ENCODE assay signal across 10 mouse cellular contexts in the genomic region with DNA sequence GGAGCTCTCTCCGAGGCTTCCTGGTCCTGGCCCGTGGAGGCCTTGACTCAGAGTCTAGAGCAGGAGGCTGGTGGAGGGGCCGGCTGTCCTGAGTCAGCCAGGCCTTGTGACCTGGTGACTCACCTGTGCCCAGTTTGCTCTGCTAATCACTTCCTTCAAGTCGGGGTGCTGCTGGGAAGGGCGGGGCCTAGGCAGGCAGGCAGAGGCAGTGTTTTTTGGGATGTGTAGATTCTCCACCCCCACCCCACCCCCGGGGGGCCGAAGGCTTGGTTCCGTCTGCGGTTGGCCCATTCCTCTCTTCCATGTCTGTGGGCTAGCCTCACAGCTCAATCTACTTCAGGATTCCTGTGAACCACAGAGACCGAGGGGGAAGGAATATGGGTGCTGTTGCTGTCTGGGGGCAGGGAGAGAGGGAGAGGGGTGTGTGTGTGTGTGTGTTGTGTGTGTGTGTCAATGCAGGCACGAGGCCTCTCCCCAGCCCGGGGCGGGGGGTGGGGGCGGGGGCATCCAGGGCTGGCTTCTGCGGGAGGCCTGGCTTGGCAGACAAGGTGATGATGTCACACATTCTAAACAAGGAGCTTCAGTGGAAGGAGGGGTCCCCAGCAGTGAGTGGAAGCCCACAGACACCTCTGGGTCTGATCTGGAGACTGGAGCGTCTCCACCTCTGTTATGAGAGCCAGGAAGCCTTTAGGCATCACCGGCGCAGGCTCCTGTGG. TPM values are rescaled to one million over a fixed set of nuclear protein-coding genes. Genes with fewer than 3 reads are reported as not detected.
DNase-seq lines count a peak whose midpoint lies in the region; ATAC-seq and TF ChIP-seq lines count a peak whose summit lies in the region.
"Had no signal": no experiment of that assay in that cellular context is flagged by ENCODE, and none has a peak within 500 bp of the region (broad histone marks: within the 10 kb centered on the region; RNA-seq: fewer than 3 reads in every experiment).

No protein-coding gene starts in this region.

- H3K36me3 ChIP-seq in heart, embryonic 13.5 days = no peaks in the 10 kb centered on the region
- H3K36me3 ChIP-seq in liver, postnatal 0 days (replicated peaks; ENCODE audit: insufficient read depth, low read length) = no peaks in the 10 kb centered on the region
- H3K36me3 ChIP-seq in hindbrain, embryonic 14.5 days (replicated peaks; ENCODE audit: control insufficient read depth, insufficient read depth) = no peaks in the 10 kb centered on the region
- H3K36me3 ChIP-seq: G1E had no signal

- H3K4me3 ChIP-seq in heart, embryonic 13.5 days = no peak overlapping the region
- H3K4me3 ChIP-seq in liver, postnatal 0 days (ENCODE audit: low read depth, low read length) = no peak overlapping the region
- no peak overlapping the region for H3K4me3 ChIP-seq in hindbrain, embryonic 14.5 days (replicated peaks; ENCODE audit: low read length)

- TF ChIP-seq CTCF in liver, postnatal 0 days (IDR thresholded peaks at IDR 0.05; ENCODE audit: low read depth) = no peak

- peaks cover 43% of the 10 kb centered on the region for H3K4me1 ChIP-seq in heart, embryonic 13.5 days
- peaks cover 9% of the 10 kb centered on the region; the same call in 1 of the 2 replicates for H3K4me1 ChIP-seq in liver, postnatal 0 days (ENCODE audit: insufficient read depth)
- peaks cover 13% of the 10 kb centered on the region; the same call in 1 of the 2 replicates for H3K4me1 ChIP-seq in hindbrain, embryonic 14.5 days (replicated peaks; ENCODE audit: control insufficient read depth, insufficient read depth, low read length)

- WGBS in heart, embryonic 13.5 days = 27% methylated on average over 17 of the region's 18 CpGs
- WGBS in liver, postnatal 0 days (ENCODE audit: insufficient replicate concordance) = 46% methylated on average over 16 of the region's 18 CpGs
- WGBS in hindbrain, embryonic 14.5 days = 41% methylated on average over 18 of the region's 18 CpGs

- H3K9me3 ChIP-seq in heart, embryonic 13.5 days = no peaks in the 10 kb centered on the region
- no peaks in the 10 kb centered on the region for H3K9me3 ChIP-seq in liver, postnatal 0 days (ENCODE audit: low read length)
- no peaks in the 10 kb centered on the region for H3K9me3 ChIP-seq in hindbrain, embryonic 14.5 days (ENCODE audit: control insufficient read depth, low read length)
- H3K9me3 ChIP-seq: G1E had no signal

- no peak overlapping the region for H3K27ac ChIP-seq in heart, embryonic 13.5 days (replicated peaks)
- H3K27ac ChIP-seq in liver, postnatal 0 days (ENCODE audit: low read depth) = no peak overlapping the region
- H3K27ac ChIP-seq in hindbrain, embryonic 14.5 days = no peak overlapping the region

- no peak for ATAC-seq in heart, embryonic 13.5 days (ENCODE audit: extremely low read depth, insufficient number of reproducible peaks, low FRiP score, low TSS enrichment)
- no peak for ATAC-seq in liver, postnatal 0 days
- ATAC-seq in hindbrain, embryonic 14.5 days (ENCODE audit: low FRiP score) = no peak

- no peak for DNase-seq in heart, adult 18-20 months
- DNase-seq in 416B (ENCODE audit: low read depth) = peak; percentile 92
- peak; percentile 59 for DNase-seq in adrenal gland, postnatal 25 days
- DNase-seq in liver, postnatal 0 days = no peak
- DNase-seq in ovary, postnatal 10 days (ENCODE audit: low spot score) = no peak
- no peak for DNase-seq in hindbrain, embryonic 14.5 days (ENCODE audit: low spot score)
- DNase-seq in right cerebral cortex, postnatal 10 days (ENCODE audit: low spot score in 2 of 2) = no peak
- DNase-seq: heart, postnatal 14 days had no signal

- peak overlapping the region; percentile 12 for H3K4me2 ChIP-seq in heart, embryonic 13.5 days
- H3K4me2 ChIP-seq in liver, postnatal 0 days (ENCODE audit: low read depth, low read length) = 0 out of 2 replicates have a peak overlapping the region, but pooled peaks have one; percentile 6
- H3K4me2 ChIP-seq in hindbrain, embryonic 14.5 days (replicated peaks) = no peak overlapping the region

- H3K27me3 ChIP-seq in heart, embryonic 13.5 days (replicated peaks) = no peaks in the 10 kb centered on the region; the same call in 1 of the 2 replicates
- H3K27me3 ChIP-seq in liver, postnatal 0 days (ENCODE audit: insufficient read depth, low read length) = no peaks in the 10 kb centered on the region
- no peaks in the 10 kb centered on the region for H3K27me3 ChIP-seq in hindbrain, embryonic 14.5 days (ENCODE audit: control insufficient read depth, insufficient read depth, low read length)

- no peak for TF ChIP-seq EP300 in liver, postnatal 0 days (IDR thresholded peaks at IDR 0.05; ENCODE audit: low read depth)

- H3K9ac ChIP-seq in heart, embryonic 13.5 days = peak overlapping the region; percentile 66
- no peak overlapping the region; the same call in 1 of the 2 replicates for H3K9ac ChIP-seq in liver, postnatal 0 days (replicated peaks)
- no peak overlapping the region for H3K9ac ChIP-seq in hindbrain, embryonic 14.5 days

RNA-seq across cellular contexts. Expression of a gene that starts 9.7 kb away (rescaled TPM):
- 5.3 and 5.4 TPM in 2 replicates for polyA plus RNA-seq in heart, embryonic 13.5 days (2015; fragmentation: Nextera tagmentation; extraction: Ambion mirVana)
- 10 to 100 TPM; 14.9 to 16.4 TPM for total RNA-seq in heart, adult 18-20 months (2021)
- 35.7 and 43.8 TPM in 2 replicates for total RNA-seq in adrenal gland, postnatal 25 days (2021)
- polyA plus RNA-seq in liver, postnatal 0 days (2015; fragmentation: Nextera tagmentation; extraction: Ambion mirVana) = 2.7 and 2.9 TPM in 2 replicates
- 5.9 and 6.9 TPM in 2 replicates for polyA plus RNA-seq in hindbrain, embryonic 14.5 days (2014; fragmentation: Nextera tagmentation; extraction: Ambion mirVana)

RNA-seq across cellular contexts. Expression of a gene that starts 18.6 kb away (rescaled TPM):
- 1.2 and 1.5 TPM in 2 replicates for polyA plus RNA-seq in heart, embryonic 13.5 days (2015; fragmentation: Nextera tagmentation; extraction: Ambion mirVana)
- total RNA-seq in heart, adult 18-20 months (2021) = 1 to 10 TPM; 4.1 to 5.8 TPM
- 6.1 and 7.4 TPM in 2 replicates for total RNA-seq in adrenal gland, postnatal 25 days (2021)
- polyA plus RNA-seq in liver, postnatal 0 days (2015; fragmentation: Nextera tagmentation; extraction: Ambion mirVana) = 0.36 and 0.45 TPM in 2 replicates
- 1.2 and 1.8 TPM in 2 replicates for polyA plus RNA-seq in hindbrain, embryonic 14.5 days (2014; fragmentation: Nextera tagmentation; extraction: Ambion mirVana)

Comparison
In these comparisons a context has a peak if more than half of its experiments do, and no peak if none do; other contexts are left out.
1. DNase-seq: peak in 416B (single experiment) and adrenal gland, postnatal 25 days (single experiment); none in heart, adult 18-20 months (0 of 2), liver, postnatal 0 days (single experiment), ovary, postnatal 10 days (single experiment), hindbrain, embryonic 14.5 days (single experiment) and right cerebral cortex, postnatal 10 days (0 of 2).